Mouse (Mus musculus): Measurements from ENCODE around the gene Bmper.

Bmper gene

DNA sequence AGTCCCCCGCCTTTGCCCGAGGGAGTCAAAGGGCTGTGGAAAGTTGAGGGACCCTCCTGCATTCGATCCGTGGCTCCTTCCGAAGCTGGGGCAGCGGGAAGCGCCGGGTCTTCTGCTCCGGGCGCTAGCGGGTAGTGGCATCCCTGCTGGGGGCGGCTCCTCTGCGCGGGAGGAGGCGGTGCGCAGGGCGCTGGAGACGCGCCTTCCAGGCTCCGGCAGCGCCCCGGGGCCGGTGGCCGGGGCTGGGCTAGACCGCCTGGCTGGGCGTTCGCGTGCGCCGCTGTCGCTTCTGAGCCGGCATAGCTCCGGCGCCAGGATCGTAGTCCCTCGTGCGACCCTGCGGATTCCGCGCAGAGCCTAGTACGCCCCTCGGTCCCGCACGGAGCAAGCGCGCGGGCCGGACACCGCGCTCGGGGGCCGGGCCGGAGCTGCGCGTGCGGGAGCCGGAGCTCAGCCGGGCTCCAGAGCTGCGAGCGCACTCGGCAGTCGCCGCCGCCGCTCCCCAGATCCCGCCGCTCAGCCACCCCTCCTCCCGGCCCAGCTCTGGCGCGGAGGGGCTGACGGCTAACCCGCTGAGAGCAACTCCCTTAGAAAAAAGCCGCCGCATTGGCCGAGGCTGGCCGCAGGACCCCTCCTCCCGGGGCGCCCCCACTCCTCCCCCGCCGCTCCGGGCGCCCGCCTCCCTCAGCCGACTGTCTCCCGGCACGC, at the start of gene Bmper:
Bmper (plus strand) TSS at position 236 of the 708 bp plus-strand sequence.
- in situ Hi-C loops (cut with MboI; ENCODE audit: unreplicated experiment in 2 of 2): no loop called here

DNA sequence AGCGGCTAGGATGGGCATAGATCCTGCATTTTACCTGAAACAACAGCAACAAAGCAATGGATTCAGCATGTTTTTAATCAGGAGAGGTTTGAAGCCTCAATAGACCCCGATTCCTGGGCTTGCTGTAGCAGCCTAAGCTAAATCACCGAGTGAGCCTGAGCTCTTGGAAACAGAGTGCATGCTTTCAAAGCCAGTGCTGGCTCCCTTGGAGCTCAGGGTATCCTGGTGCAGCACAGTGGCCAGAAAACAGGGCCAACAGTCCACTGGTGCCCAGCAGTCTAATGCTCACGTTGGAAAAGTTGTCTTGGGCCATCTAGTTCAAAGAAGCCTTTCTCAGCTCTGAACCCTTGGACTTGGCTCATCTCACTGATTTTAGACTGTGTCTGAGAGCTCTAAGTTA, 45.4 kb upstream of the Bmper start:
- in situ Hi-C loops (cut with MboI; ENCODE audit: unreplicated experiment in 2 of 2): no loop called here

DNA sequence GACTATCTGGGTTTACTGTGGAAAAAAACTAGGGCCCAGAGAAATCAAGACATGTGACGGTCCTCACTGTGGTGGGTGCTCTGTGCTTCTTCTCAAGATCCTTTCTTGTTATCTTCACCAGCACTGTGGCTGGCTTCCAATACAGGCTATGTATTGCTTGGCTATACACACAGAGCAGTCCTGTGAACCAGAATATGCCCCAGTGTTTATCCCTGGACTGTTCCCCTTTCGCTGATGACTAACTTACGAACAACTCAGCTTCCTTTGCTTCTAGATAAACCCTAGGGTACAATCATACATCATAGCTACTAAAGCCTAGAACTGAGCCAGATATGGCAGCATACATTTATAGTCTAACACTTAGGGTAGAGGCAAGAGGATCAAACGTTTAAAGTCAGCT, 35.7 kb upstream of the Bmper start:
- in situ Hi-C loops (cut with MboI; ENCODE audit: unreplicated experiment in 2 of 2): no loop called here

DNA sequence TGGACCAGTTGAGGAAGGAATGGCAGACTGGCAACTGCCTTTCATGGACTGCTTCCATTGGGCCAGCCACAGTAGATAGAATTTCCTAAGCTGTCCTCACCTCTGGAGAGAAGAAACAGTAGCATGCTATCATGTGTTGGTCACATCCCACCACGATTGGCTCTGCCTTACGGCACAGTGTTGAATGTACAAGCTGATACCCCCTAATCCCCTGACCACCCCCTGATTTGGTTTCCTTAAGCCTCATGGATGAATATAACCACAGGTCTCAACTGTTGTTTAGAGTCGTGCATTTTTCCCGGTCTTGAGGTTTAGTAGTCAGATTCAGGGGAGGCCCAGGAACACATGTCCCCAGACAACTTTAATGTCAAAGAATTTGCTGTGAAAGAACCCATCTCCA, 34.7 kb upstream of the Bmper start:
- in situ Hi-C loops (cut with MboI; ENCODE audit: unreplicated experiment in 2 of 2): no loop called here

DNA sequence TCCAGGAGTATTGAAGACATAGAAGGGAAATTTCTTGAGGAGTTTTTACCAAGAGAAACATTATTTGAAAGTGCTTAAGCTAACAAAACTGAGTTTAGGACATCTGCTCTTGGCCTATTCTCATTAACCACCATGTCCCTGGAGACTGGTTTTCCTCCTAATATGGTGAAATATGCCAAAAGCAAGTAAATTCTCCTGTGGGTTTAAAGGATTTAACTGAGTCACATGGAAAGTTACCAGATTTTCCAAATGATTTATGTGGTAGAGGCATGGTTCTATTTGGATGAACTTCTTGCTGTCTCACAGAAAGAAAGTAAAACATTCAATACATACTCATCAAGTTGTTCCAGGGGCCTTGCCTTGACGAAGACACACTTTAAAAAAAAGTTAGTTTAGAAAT, 31.9 kb upstream of the Bmper start:
- in situ Hi-C loops (cut with MboI; ENCODE audit: unreplicated experiment in 2 of 2): no loop called here

DNA sequence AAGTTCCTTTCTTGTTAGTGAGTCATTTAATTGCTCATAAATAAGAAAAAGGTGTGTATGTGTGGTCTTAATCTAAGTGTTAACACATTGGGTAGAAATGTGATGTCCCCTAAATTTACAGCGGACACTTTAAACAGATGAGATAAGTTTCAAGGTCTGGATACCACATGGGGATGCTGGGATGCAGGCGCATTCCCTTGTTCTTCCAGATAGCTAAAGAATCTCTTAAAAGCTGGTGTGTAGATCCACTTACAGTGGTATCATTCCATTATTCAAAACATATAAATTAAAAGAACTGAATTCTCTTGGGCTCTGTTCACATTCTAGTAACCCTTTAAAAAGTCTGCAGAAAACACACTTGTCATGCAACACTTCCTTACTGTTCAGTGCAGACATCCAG, 31.4 kb upstream of the Bmper start:
- in situ Hi-C loops (cut with MboI; ENCODE audit: unreplicated experiment in 2 of 2): no loop called here

DNA sequence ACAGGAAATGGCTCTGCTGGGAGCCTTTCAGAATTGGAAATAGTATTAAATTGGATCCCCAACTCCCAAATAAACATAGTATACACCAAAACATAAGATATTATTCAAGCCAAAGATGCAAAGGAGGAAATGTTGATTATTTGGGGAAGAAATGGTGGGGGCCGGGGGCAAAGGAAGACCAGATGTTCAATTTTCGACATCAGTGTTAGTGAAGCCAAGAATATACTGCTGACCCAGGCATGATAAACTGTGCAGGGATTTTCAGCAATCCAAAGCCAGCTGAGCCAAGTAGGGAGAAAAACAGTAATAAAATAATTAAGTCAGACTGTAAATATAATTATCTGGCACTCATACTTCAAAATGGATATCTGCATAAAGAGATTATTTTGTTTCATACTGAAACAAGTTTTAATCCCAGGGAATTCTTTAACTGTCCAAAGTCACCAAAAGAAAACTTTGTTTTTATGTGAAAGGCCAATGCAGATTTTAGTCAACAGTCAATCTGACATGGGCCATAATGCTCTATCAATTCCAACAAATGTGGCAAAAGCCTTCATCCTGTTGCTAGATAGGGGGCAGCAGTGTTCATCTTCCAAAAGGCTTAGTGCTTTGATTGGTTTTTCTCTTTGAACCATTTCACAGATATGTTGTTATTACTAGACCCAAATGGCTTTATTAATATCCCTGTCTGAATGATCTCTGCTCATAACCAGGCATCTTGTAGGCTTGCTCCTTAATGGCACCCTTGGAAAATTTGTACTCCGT, 30.1 kb upstream of the Bmper start:
- in situ Hi-C loops (cut with MboI; ENCODE audit: unreplicated experiment in 2 of 2): no loop called here

DNA sequence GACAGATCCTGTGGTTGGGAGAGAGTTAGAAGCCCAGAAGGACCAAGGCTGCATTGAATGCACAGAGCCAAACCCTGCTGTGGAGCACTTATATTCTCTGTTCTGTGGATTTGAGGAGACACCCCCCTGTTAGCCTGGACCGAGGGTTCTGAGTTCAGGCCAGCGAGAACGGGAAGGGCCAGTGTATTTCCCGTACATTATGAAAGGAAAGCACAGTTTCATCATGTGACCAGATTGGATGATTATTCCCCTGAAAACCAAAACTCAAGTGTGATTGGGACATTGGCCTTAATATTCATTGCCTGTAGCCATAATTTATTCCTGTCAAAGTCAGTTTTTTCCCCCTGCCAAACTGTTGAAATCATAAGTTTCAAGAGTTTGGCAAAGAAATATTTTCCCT, 23.9 kb upstream of the Bmper start:
- in situ Hi-C loops (cut with MboI; ENCODE audit: unreplicated experiment in 2 of 2): no loop called here

DNA sequence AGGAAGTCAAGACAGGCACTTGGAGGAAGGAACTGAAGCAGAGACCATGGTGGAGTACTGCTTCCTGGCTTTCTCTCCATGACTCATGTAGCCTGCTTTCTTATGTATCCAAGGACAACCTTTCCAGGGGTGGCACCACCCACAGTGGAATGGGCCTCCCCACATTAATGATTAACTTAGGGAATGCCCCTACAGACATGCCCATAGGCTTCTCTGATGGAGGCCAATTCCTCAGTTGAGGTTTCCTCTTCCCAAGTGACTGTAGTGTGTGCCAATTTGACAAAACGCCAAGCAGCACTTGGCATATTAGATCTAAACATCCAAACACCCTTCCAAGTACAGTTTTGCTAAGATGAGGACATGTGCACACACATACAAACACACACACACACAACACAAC, 23.0 kb upstream of the Bmper start:
- in situ Hi-C loops (cut with MboI; ENCODE audit: unreplicated experiment in 2 of 2): no loop called here

DNA sequence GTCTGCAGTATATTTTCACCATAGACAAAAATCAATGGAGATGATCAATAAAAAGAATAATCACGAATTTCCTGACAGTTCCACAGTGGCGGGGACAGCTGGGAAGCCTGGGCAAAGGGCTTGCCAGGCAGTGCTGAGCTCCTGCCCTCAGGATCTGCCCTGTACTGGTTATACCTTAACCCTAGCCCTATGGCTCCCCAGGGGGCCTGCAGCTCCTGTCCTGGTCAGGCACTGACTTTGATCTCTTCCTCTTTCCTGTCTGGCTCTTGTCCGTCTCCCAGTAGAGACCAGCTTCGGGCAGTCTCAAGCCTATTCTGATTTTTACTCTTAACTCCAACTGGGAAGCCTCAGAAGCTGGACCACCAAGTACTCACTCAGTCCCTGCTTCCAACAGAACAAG, 22.0 kb upstream of the Bmper start:
- in situ Hi-C loops (cut with MboI; ENCODE audit: unreplicated experiment in 2 of 2): no loop called here

DNA sequence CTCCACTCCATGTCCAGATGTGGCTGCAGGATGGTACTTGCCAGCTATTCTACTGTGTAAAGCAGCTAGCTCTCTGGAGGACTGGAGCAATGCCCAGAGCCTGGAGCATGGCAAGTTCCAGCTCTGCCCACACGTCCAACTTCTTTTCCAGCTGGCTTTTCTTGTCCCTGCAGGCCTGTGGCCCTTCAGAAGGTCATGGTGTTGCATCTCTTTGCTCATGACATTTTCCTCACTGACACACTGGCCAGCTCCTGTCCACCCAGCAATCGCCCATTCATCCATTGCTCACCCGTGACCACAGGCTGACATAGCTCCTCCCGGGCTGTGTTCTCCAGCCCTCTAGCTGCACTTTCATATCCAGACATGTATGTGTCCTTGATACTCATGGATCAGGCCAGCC, 20.4 kb upstream of the Bmper start:
- in situ Hi-C loops (cut with MboI; ENCODE audit: unreplicated experiment in 2 of 2): no loop called here

DNA sequence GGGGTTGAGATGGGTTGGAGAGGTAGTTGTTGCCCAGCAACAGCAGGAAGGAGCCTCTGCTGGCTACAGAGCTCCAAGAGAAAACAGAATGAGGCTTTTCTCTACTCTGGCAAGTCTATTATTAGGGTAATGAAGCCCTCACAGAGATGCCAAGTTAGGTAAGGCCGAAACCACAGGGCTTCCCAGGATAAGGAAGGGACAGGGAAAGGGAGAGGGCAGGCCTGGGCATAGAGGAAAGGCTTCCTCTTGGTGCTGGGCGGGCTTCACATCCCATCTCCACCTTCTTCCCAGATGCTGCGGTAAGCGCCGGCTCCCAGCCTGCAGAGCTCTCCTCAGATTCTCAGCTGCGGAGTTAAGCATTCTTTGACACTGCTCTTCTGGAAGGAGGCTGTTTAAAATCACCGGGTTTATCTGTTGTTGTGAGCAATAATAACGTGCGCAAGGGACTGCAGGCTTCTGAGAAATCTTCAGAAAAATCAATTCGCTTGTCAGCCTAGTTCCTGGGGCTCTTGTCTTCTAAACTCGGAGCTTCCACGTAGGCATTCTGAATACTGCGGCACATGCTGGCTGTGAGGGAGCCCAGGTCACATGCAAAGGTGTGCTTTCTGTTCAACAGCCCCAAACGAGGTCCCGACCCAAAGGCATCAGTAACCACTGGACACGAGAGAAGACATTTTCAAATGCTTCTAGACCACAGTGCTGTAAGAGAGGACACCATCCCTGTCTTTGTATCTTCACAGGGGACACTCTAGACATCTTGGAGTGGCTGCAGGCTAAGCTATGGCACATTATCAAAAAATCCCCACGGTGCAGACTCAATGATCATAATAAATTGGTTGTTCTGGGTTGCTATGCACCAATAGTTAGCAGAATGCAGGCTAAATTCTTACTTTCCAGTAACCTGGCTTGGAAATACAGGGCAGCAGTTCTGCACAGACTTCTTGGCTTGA, 18.3 kb upstream of the Bmper start:
- in situ Hi-C loops (cut with MboI; ENCODE audit: unreplicated experiment in 2 of 2): no loop called here

DNA sequence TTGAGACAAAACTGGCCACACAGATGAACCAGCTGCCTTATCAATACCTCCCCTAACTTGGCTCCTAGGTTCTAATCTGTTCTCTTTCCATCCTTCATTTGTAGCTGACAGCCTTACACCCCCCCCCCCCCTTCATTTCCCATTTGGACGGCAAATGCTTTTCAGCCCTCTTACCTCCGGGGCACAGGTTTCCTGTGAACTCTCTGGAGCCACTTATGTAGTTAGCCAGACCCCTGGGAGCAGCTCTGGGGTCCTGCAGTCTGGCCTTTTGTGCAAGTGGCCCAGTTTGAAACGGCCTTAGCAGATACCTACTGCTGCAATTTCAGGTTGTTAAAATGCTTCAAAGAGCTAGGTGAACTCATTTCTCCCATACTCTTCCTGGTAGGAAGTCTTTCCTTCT, 17.6 kb upstream of the Bmper start:
- in situ Hi-C loops (cut with MboI; ENCODE audit: unreplicated experiment in 2 of 2): no loop called here

DNA sequence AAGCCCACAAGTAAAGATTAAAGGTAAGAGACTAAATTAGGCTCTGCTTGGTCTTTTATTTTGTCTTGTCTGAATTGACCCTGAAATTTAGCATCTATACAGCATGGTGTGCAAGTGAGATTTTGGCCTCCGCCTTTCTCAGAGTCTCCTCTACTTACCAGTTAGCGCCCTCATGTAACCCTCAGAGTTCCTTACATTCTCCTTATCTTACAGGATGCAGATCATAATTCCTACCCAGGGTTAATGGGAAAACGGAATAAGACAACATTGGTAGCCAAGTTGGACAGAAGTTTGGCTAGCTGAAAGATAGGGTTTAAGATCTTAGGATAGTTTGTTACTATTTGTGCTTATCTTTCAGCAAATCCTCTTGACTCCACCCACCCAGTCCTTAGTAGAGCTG, 17.1 kb upstream of the Bmper start:
- in situ Hi-C loops (cut with MboI; ENCODE audit: unreplicated experiment in 2 of 2): no loop called here

DNA sequence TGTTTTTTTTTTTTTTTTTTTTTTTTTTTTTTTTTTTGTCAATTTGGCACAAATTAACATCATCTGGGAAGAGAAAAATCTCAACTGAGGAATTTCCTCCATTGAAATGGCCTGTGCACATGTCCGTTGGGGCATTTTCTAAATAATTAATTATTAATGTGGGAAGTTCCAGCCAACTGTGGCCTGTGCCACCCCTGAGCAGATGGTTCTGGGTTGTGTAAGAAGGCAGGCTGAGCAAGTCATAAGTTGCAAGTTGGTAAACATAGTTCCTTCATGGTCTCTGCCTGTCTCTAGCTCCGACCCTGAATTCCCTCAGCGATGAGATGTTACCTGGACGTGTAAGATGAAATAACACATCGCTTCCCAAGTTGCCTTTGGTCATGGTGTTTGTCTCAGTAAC, 16.7 kb upstream of the Bmper start:
- in situ Hi-C loops (cut with MboI; ENCODE audit: unreplicated experiment in 2 of 2): no loop called here

DNA sequence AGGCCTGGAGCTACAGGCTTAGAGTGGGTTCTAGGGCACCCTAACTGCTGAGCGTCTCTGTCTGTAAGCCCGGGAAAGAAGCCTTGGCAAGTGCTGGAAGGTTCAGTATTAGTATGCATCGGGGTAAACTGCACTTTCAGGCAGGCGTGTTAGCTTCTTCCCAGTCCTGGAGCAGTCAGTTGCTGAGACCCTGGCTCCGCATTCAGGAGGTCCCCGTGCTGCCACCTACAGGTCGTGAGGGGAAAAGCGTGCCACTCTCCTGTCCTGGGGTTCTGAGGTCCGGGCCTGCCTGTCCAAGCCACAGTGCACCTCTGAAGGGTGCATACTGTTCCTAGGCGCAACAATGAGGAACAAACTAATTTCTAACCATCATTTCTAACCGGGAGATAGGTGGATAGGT, 10.6 kb upstream of the Bmper start:
- in situ Hi-C loops (cut with MboI; ENCODE audit: unreplicated experiment in 2 of 2): no loop called here

DNA sequence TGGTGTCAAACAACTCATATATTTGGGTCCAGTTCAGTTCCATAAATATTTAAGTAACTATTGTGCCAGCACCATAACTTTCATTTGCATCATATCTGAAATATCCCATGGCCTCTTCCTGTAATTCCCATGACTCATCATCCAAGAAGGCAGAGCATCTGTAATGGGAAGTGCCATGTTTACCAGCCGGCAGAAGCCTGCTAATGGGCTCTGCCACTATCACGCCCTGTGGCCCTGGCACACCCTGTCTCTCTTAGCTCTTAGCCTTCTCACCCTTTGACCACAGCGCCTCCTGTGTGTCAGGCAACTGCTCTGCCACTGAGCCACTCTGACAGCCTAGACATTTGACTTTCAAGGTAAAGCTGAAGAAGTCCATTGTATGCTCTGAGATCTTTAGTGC, 3.1 kb upstream of the Bmper start:
- in situ Hi-C loops (cut with MboI; ENCODE audit: unreplicated experiment in 2 of 2): no loop called here

DNA sequence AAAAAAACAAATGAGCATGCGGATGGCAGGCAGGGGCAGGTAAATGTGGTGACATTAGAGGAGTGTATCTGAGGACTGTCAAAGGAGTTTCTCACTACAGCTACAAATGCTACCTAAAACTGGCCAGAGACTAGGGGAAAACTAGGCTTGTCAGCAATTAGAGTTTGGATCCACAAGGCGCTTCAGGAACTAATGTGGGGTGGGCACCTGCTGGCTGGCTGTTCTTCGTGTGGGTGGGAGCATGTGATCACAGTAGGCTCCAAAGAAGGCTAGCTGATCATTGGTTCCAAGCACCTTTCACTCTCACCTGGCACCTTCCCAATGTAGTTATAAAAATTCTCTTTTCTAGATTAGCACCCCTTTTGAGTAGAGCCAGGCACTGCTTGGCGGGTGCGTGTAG, 900 bp upstream of the Bmper start:
- in situ Hi-C loops (cut with MboI; ENCODE audit: unreplicated experiment in 2 of 2): no loop called here

DNA sequence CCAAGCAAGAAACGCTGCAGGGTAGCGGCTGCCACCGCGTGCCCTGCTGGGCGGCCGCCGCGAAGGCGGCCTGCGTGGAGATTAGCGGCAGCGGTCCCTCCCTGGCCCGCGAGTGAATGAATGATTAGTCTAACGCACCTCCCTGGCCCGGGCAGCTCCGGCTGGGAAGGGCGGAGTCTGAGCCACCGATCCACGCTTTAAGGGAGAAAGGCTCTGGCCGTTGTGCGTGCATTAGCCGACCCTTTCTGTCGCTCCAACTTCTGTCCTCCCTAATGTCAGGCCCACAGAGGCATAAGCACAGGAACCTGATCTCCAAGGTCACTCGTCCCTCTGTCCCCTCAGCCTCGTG, 410 bp upstream of the Bmper start:
- in situ Hi-C loops (cut with MboI; ENCODE audit: unreplicated experiment in 2 of 2): no loop called here

DNA sequence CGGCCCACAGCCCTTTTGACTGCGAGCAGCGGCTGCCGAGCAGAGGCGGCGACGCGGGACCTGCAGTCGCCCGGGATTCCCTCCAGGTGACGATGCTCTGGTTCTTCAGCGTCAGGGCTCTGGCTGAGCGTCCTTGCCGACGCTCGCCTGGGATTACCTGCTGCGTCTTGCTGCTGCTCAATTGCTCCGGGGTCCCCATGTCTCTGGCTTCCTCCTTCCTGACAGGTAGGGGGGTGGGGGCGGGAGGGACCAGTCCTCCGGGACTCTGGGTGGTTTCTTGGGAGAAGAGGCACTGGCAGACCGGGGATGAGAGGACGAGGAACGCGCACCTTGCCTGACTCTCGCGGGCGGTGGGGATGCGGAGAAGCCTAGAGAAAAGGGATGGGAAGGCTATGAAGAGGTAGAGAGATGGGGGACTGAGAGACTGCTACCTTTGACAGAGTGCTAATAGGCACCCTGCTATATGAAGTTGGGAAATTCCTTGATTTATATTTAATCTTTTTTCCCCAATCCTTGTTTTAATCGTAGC, 737 bp downstream of the Bmper start:
- in situ Hi-C loops (cut with MboI; ENCODE audit: unreplicated experiment in 2 of 2): no loop called here

DNA sequence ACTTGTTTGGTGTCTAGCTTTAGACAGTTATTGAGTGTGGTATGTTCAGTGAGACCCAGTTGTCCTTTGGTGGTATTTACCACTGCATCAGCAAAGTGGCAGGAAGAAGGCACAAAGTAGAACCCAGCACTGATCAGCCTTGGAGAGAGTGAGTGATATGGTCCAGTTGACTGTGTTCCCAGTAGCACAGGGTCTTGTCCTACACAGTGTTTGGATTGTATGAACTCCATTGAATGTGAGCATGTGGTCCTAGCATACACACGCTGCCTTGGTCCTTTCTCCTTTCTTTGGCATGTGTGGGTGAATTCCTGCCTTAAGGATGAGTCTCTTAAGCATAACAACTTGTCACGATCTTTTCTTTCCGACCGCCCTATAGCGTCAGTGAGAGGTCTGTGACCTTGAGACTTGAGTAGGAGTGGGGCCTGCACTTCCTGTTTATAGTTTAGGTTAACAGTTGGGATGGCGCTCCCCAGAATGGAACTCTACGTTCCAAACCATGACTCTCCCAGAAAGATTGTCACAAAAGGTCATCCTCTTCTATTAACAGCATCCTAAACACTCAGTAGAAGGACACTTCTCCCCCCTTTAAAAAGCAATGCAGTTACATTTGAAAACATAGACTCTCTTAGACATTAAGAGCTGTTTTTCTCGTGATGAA, 10.7 kb downstream of the Bmper start:
- in situ Hi-C loops (cut with MboI; ENCODE audit: unreplicated experiment in 2 of 2): no loop called here

Data from v-Abl transformed pro-B cells (cell line).